Mouse (Mus musculus): ENCODE results near the gene Marco. TPM values are rescaled to one million over a fixed set of nuclear protein-coding genes. Genes with fewer than 3 reads are reported as not detected.

Gene Marco
- polyA plus RNA-seq (2012; rRNA removed), result not detected in 2 replicates

DNA sequence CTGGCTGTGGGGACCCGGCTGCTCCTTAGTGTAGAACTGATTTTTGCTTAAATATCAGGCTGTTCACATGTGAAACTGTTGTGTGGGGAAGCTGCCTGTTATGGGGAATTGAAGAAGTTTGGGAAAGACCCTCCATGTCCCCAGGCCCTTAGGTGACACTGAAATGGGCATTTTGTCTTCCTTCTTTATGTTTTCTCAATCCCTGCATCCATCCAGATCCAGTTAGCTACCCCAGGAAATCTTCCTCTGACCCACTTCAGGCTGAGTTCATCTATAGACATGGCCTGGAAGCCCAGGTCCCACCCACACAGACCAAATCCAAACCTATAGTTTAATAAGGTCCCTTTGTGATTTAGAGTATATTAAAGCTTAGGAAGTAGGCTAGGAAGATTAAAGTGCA is at the start of gene Marco:
TSS of gene Marco (minus strand) at position 101 of the 400 bp plus-strand sequence.
- DNase-seq (ENCODE audit: extremely low spot score in 1 of 2, low spot score in 1 of 2), result no peak

DNA sequence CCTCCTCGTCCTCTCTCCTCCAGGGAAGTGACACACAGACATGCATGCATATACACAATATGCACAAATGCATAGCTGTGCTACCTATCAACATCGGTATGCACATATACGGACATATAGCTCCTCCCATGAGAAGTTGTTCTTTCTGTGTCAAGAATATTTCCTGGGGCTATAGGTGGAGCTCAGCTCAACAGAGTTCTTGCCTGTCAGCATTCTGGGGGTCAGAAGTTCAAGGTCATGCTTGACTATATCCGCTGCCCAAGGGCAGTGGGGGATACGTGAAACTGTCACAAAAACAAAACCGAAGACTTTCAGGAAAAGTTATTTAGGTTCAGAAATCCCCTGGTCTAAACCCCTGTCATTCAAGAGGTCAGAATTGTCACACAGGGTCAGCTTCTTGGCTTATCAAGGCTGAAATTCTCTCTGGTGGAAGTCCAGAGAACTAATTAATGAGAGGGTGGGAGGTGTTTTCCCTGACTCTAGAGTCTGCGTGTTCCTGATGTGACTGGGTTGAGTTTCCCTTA is 34.7 kb upstream of the Marco start:
- DNase-seq (ENCODE audit: extremely low spot score in 1 of 2, low spot score in 1 of 2), result no peak

DNA sequence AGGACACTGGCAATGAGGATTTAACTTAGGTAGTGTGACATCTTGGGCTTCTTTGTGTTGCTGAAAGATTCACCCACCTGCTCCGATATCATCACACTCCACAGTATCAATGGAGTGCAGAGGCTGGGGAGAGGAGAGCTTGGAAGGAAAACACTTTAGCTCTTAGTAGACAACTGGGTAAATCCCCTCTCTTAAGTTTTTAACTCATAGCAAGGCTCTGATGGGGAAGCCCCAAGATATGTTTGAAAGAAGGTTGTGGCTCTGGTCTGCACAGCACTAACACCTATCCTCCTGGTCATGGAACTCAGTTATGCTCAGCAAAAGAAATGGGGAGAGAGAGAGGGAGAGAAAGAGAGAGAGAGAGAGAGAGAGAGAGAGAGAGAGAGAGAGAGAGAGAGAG is 32.2 kb upstream of the Marco start:
- no peak for DNase-seq (ENCODE audit: extremely low spot score in 1 of 2, low spot score in 1 of 2)

DNA sequence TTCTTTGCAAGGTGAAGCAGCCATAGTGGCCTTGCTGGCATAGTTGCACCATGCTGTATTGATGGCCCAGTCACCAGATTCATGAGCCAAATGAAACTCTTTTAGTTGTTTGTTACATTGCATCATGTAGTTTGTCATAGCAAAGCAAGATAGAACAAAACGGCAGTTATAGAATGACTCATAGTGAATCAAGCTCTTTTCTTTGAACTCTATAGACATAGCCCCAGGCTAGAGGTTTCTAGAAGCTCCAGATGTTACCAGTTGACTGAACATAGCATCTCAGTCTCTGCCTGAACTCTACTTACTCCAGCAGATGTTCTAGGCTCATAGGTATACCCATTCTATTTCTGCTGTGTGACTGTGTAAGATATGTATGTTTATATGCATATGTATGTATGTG is 31.1 kb upstream of the Marco start:
- DNase-seq (ENCODE audit: extremely low spot score in 1 of 2, low spot score in 1 of 2), result no peak

GRCm38 (mm10) chr1:120532321-120532916 is 27.6 kb upstream of the Marco start:
- no peak for DNase-seq (ENCODE audit: extremely low spot score in 1 of 2, low spot score in 1 of 2)

DNA sequence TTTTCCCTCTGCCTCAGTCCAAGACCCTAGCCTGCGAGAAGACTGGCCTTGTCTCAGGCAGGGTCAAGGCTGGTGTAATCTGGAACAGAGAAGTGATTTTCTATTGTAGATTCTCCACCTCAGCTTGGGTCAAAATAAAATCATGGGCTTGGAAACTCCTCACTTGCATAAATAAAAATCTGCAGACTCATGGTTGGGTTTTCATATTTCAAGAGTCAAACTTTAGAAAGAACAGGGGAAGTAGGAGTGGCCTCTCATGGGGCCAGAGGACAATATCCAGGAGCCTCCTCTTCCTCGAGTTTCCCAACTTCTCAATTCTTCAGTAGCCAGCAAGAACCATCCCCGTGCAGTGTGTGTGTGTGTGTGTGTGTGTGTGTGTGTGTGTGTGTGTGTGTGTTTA is 26.9 kb upstream of the Marco start:
- DNase-seq (ENCODE audit: extremely low spot score in 1 of 2, low spot score in 1 of 2), result no peak

- no peak for DNase-seq (ENCODE audit: extremely low spot score in 1 of 2, low spot score in 1 of 2)
These were observed 25.1 kb upstream of the Marco start for GRCm38 (mm10) chr1:120529881-120530280.

GRCm38 (mm10) chr1:120517618-120518017 is 12.8 kb upstream of the Marco start:
- DNase-seq (ENCODE audit: extremely low spot score in 1 of 2, low spot score in 1 of 2), result peak in 1 of 2 experiments; percentile 1

DNA sequence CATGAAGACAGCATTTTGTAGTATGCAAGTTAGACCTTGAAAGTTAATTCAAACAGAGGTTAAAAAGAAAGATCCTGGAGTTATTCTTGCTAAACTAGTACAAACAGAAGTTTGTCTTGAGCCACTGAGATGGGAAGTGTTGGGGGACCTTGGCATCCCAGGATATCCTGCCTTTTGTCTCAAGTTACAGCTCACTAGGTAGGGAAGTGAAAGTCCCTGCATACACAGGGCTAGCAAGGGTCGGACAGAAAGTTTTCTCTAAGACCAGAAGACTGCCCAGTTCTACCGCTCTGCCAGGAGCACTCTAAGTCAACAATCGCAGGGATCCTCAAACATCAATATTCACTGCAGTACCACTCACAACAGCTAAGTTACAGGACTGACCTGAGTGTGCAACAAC is 5.5 kb upstream of the Marco start:
- DNase-seq (ENCODE audit: extremely low spot score in 1 of 2, low spot score in 1 of 2), result no peak

- no peak for DNase-seq (ENCODE audit: extremely low spot score in 1 of 2, low spot score in 1 of 2)
These were observed 4.2 kb upstream of the Marco start for GRCm38 (mm10) chr1:120508976-120509375.

GRCm38 (mm10) chr1:120504046-120504710 is 646 bp downstream of the Marco start:
- DNase-seq (ENCODE audit: extremely low spot score in 1 of 2, low spot score in 1 of 2), result no peak

DNA sequence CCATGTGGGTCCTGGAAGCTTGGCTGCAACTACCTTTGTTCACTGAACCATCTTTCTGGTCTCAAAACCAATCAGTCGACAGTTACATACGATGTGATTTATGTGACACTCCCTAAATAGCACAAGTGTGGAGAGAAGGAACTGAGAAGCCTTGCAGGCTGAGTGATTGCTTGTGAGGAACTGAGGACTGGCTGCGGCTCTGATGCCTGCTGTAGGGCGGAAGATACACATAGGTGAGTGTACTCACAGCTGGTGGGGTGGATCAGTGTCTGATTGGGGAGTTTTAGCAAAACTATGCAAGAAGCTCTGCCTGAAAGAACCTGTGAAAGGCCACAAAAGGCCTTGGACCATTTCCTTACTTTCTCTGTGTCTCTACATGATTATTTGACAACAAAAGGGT is 3.3 kb downstream of the Marco start:
- no peak for DNase-seq (ENCODE audit: extremely low spot score in 1 of 2, low spot score in 1 of 2)

DNA sequence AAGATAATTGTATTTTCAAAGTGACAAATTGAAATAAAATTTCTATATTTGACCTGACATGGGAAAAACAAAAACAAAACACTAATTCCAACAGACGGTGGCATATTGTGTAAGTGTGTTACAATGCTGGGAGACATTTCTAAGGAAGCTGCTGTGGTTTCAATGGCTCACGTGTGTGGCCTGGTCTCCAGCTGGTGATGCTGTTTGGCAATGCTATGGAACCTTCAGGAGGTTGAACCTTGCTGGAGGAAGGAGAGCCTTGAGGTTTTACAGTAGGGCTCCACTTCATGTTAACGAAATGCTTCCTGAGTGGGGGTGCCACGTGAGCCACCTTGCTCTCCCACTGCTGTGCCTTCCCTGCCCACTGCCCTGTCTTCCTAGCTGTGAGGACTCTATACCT is 6.8 kb downstream of the Marco start:
- DNase-seq (ENCODE audit: extremely low spot score in 1 of 2, low spot score in 1 of 2), result no peak

DNA sequence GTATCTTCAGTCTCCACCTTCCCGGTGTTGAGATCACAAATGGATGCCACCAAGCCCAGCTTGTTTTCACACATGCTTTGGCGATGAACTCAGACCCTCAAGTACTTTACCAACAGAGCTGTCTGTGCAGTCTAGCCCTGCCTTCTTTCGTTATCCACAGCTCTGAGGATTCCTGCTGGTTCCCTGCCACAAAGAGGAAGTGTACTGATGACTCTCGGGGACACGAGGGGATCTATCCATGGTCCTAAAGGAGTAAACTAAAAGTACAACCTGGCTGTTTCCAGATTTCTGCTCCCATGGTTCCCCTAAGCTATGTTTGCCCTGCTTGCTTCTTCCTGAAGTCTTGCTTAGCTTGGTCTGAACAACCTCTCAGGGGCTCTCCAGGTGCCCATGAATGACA is 23.9 kb downstream of the Marco start:
- DNase-seq (ENCODE audit: extremely low spot score in 1 of 2, low spot score in 1 of 2), result no peak

GRCm38 (mm10) chr1:120474825-120475224 is 30.0 kb downstream of the Marco start:
- DNase-seq (ENCODE audit: extremely low spot score in 1 of 2, low spot score in 1 of 2), result no peak

DNA sequence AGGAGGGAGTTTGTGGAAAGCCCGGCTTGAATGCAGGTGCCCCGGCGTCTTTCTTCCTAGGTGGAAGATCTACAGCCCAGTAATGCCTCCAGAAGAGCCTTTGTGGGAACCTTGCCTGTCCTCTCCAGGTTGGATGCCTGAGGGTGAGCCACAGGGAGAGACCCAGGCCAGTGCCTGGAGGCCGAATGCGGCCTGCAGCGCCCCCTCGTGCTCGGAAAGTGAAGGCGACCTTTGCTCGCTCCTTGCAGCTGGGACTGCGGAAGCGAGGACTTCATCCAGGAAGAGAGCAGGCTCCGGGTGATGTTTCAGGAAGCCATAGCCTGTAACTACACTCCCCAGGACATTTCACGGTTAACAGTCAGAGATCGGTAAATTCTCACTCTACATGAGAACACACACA is 35.9 kb downstream of the Marco start:
- DNase-seq (ENCODE audit: extremely low spot score in 1 of 2, low spot score in 1 of 2), result peak in 1 of 2 experiments; percentile 48

DNA sequence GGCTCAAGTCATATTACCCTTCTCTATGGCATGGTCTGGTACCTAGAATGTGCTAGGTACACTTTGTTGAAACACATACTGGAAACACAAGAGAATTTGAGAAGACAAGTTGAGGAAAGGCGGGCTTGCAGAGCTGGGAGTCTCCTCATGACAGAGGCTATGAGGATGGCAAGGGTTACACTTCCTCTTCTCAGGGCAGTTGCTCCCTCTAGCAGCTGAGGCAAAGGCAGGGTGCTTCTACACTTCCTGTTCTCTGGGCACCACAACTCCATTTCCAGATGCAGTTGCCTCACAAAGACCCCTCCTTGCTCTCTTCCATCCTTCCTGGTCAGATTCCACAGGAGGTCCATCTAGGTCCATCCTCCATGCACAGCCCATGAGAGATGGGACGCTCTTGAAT is 37.5 kb downstream of the Marco start:
- DNase-seq (ENCODE audit: extremely low spot score in 1 of 2, low spot score in 1 of 2), result no peak

DNA sequence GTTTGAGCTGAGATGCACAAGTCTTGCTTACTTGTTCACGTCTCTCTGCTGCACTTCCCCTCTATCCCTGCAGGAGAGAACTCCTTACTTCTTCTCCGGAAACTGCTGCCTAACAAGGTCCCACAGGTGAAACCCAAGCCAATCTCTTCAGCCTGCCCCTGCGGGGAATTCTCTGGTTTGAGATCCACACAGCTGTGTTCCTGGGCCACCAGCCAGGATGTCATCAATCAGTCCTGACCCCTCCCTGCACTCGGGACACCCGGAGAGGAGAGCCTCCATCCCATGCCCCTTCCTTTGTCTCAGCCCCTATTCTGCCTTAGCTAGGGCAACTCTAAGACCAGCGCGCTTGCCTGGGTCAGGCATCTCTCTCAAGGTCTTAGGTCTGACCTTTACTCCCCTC is 38.1 kb downstream of the Marco start:
- no peak for DNase-seq (ENCODE audit: extremely low spot score in 1 of 2, low spot score in 1 of 2)

DNA sequence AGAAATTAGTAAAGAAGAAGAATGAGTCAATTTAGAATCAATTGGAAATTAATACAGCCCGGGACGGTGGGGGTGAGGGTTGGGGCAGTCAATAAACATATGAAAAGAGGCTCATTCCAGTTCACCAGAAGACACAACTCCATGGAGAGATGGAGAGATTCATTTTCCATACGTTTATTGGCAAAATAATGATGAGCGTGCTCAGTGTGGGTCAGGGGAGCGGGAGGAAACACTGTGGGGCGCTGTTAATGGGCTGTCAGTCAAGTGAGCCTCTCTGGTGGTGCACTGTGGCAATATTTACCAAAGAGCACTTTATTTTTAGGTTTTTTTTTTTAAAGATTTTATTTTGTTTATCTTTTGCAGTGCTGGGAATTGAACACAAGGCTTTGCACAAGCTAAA is 45.8 kb downstream of the Marco start:
- no peak for DNase-seq (ENCODE audit: extremely low spot score in 1 of 2, low spot score in 1 of 2)

DNA sequence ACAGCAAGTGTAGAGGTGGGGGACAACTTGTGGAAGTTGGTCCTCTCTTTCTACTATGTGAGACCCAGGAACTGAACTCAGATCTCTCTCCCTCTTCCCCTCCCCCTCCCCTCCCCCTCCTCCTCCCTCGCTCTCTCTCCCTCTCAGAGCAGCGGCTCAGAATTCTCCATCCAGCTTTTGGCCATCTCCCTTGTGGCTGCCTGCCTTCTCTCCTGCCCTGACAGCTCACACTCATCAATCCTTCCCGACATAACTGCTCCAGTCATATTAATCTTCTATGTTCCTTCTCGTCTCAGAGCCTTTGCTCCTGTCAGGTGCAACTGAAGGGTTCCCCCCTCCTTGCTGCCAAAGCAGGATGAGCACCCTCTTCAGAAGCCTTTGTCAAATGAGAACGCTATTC is 46.3 kb downstream of the Marco start:
- DNase-seq (ENCODE audit: extremely low spot score in 1 of 2, low spot score in 1 of 2), result no peak

DNA sequence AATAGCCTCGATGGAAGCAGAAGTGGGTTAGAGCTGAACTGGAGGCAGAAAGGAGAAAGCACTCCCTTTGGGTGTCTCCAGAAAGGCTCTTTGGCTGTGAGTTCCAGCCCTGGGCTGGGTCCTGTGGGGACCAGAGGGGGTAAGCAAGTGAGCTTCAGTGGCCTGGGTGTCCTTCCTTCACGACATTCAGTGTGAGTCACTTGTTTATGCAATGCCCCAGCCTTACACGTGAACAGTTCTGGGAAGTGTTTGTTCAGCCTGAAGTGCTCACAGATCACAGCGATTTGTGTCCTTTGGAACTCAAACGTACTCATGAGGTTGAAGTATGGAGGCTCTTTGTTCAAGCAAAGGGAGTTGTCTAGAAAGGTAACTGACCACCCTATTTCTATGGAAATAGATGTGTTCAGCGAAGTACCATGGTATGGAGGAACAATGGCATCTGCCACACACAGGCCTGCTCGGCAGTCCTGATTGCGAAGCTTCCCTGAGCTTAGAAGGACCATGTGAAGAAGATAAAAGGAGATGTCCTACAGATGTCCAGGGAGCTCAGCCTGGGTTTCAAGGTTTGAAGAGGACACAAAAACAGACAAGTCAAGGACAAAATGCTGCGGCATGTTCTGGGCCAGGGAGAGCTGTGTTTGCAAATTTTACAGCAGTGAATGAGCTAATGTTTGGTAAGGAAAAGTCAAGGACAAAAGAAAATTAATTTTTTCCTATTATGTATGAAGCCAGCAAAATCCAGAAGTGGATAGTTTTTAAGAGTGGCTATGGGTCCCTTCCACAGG is 53.1 kb downstream of the Marco start:
- no peak for DNase-seq (ENCODE audit: extremely low spot score in 1 of 2, low spot score in 1 of 2)

- DNase-seq (ENCODE audit: extremely low spot score in 1 of 2, low spot score in 1 of 2), result peak in 1 of 2 experiments; percentile 8
These were observed 55.2 kb downstream of the Marco start for GRCm38 (mm10) chr1:120449662-120450061.

All from frontal cortex, adult 2 months (tissue).